Mouse (Mus musculus): Measurements from ENCODE around the gene Ccdc24.

GRCm38 (mm10) chr4:117917402-117917801 lies 45.0 kb upstream of the Ccdc24 start:
- TF ChIP-seq ZNF384 (IDR thresholded peaks at IDR 0.05; ENCODE audit: low read depth, low read length) (no peak), CHD2 (IDR thresholded peaks at IDR 0.05; ENCODE audit: low read depth, low read length) (no peak)

Measured in ES-E14 (cell line).